ENCODE assay signal across 1 mouse cellular context in genomic region chr11:117829671-117830215, GRCm38 (mm10).
TF ChIP-seq lines count a peak whose summit lies in the region.

No protein-coding gene starts in this region.

TF ChIP-seq in MEL, 35 proteins besides CTCF, POLR2A, EP300 and RAD21:
- no peak for TF ChIP-seq SMC3 (IDR thresholded peaks at IDR 0.05; ENCODE audit: low read depth, low read length)
- no peak for TF ChIP-seq POLR2AphosphoS5 (IDR thresholded peaks at IDR 0.05; ENCODE audit: borderline replicate concordance, low read depth, low read length)
- no peak for TF ChIP-seq MYB (IDR thresholded peaks at IDR 0.05; ENCODE audit: low read depth, low read length)
- TF ChIP-seq GATA1 (IDR thresholded peaks at IDR 0.05; ENCODE audit: low read depth, low read length), result no peak
- no peak for TF ChIP-seq E2F4 (IDR thresholded peaks at IDR 0.05; ENCODE audit: borderline replicate concordance, low read depth, low read length)
- TF ChIP-seq TBP (IDR thresholded peaks at IDR 0.05; ENCODE audit: low read depth, low read length), result no peak
- no peak for TF ChIP-seq MEF2A (IDR thresholded peaks at IDR 0.05; ENCODE audit: extremely low read depth, insufficient replicate concordance, low read depth, low read length, poor library complexity, severe bottlenecking)
- TF ChIP-seq HCFC1 (IDR thresholded peaks at IDR 0.05; ENCODE audit: low read depth, low read length), result no peak
